Mouse (Mus musculus): ENCODE measurements around the gene Olfr933.

Gene Olfr933

GRCm38 (mm10) chr9:38972013-38972412, at the start of gene Olfr933:
Gene Olfr933, plus strand, starts transcription at chr9:38972313.
- no peak for DNase-seq (ENCODE audit: extremely low read depth, low read depth)

- DNase-seq (ENCODE audit: extremely low read depth, low read depth) = no peak
These were observed 42.6 kb upstream of the Olfr933 start, which contains the start of gene Olfr930 for GRCm38 (mm10) chr9:38929509-38929908. Gene Olfr930, plus strand, starts transcription at chr9:38929809.

DNA sequence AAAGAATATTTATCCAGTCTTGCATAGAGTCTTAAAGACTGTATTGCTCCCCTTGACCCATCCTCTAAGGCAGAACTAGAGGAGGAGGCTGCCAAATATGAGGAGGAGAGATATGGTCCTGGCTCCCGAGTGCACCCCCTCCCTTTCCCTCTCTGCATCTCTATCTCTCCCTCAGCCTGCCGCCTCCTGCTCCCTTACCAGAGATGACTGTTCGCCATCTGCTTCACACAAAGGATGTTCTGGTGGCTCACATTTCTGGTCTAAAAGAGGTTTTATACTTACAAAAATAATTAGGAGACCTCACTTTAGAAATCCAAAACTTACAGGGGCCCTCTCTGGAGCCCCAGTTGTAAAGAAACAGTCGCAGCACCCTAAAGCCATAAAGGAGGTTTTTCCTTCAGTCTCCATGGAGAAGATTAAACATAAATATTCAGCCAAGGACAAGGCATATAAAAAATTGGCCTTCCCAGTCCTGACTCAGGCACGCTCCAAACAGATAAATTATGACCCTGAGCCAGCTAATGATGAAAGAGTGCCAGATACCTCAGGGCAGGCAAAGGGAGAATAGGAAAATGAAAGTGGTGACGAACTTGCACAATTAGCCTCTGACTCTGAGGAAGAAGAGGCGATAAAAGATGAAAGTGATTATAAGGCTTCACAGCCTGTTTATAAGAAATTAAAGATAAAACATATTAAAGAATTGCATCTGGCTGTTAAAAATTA, 18.6 kb upstream of the Olfr933 start:
- DNase-seq (ENCODE audit: extremely low read depth, low read depth) = peak; percentile 0

DNA sequence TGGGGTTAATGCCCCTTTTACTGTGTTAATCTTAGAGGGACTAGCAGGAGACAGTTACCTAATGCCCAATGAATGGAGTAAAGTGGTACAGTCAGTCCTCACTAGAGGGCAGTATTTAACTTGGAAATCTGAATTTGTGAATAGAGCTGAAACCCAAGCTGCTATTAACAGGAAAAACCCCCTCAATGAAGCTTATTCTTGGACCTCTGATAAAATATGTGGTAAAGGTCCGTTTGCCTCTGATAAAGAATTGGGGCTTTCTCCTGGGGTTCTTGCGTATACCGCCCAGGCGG, 18.0 kb upstream of the Olfr933 start:
- peak; percentile 56 for DNase-seq (ENCODE audit: extremely low read depth, low read depth)

- no peak for DNase-seq (ENCODE audit: extremely low read depth, low read depth)
These were observed 16.1 kb downstream of the Olfr933 start, which contains the start of gene Olfr934 for GRCm38 (mm10) chr9:38988215-38988614. Gene Olfr934, minus strand, starts transcription at chr9:38988315.

GRCm38 (mm10) chr9:38999583-38999982, 27.5 kb downstream of the Olfr933 start, which contains the start of gene Olfr935:
Gene Olfr935, minus strand, starts transcription at chr9:38999683.
- no peak for DNase-seq (ENCODE audit: extremely low read depth, low read depth)

DNA sequence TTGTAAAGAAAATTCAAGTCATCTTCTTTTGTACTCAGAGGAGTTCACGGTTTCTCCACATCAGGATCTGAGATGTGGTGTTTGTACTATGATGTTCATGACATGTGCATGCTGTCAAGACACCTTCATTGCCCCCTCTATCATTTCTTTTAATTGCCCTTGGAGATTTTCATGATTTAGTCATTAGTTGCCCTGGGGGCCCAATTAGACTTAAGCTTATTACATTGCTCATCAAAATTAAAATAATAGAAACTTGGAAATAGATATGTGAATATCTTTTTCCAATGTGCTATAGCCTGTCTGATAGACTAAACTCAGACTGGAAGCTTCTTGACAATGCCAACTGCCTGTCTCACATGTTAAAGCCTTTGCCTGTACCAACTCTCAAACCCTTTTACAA, 51.2 kb downstream of the Olfr933 start, which contains the start of gene Olfr146:
TSS of gene Olfr146 (minus strand) at position 101 of the 400 bp plus-strand sequence.
- DNase-seq (ENCODE audit: extremely low read depth, low read depth) = no peak
